Mouse (Mus musculus) liver, postnatal 0 days (tissue): Measurements from ENCODE around the gene 2210011C24Rik. TPM values are rescaled to one million over a fixed set of nuclear protein-coding genes. Genes with fewer than 3 reads are reported as not detected.

Source experiments
- ATAC-seq: fragments of 200-750 bp; cut with Nextera tagmentation; 2 replicates; pipeline ENCODE4 v1.8.0; 2017; ENCODE audit warnings: mild to moderate bottlenecking, moderate library complexity
- DNase-seq: peaks from one replicate; pipeline ENCODE4 v3.0.0-alpha.2; 2016
- H3K27ac ChIP-seq: fragments of 300-500 bp; sonication (generic); 2 replicates; pipeline ENCODE4 v1.5.1; 2014; ENCODE audit warnings: antibody characterized with exemption, moderate library complexity, mild to moderate bottlenecking, low read depth
- H3K27me3 ChIP-seq: fragments of 300-500 bp; sonication (generic); 2 replicates; pipeline ENCODE4 v1.6.1; 2014; ENCODE audit warnings: low read length, control low read depth, mixed read lengths; ENCODE audit not compliant: insufficient read depth
- H3K36me3 ChIP-seq: fragments of 300-500 bp; sonication (generic); replicated peaks from 2 replicates; pipeline ENCODE4 v1.6.1; 2014; ENCODE audit warnings: mild to moderate bottlenecking, control low read depth, low read length, moderate library complexity, mixed read lengths; ENCODE audit not compliant: insufficient read depth
- H3K4me1 ChIP-seq: fragments of 300-500 bp; sonication (generic); 2 replicates; pipeline ENCODE4 v1.6.1; 2014; ENCODE audit warnings: antibody characterized with exemption, mild to moderate bottlenecking, control low read depth; ENCODE audit not compliant: insufficient read depth
- H3K4me2 ChIP-seq: fragments of 300-500 bp; sonication (generic); 2 replicates; pipeline ENCODE4 v1.6.1; 2014; ENCODE audit warnings: low read depth, mild to moderate bottlenecking, low read length, moderate library complexity, mixed read lengths
- H3K4me3 ChIP-seq: fragments of 300-500 bp; sonication (generic); 2 replicates; pipeline ENCODE4 v1.5.1; 2014; ENCODE audit warnings: low read depth, low read length
- H3K9ac ChIP-seq: fragments of 300-500 bp; sonication (generic); replicated peaks from 2 replicates; pipeline ENCODE4 v1.6.1; 2014; ENCODE audit warnings: mild to moderate bottlenecking, moderate library complexity
- H3K9me3 ChIP-seq: fragments of 300-500 bp; sonication (generic); 2 replicates; pipeline ENCODE4 v1.6.1; 2016; ENCODE audit warnings: mild to moderate bottlenecking, control low read depth, low read length, mixed read lengths
- CTCF ChIP-seq: sonication (generic); IDR thresholded peaks from 2 replicates; pipeline ENCODE4 v1.5.1; 2016; ENCODE audit warnings: antibody characterized with exemption, low read depth
- EP300 ChIP-seq: IDR thresholded peaks from 2 replicates; pipeline ENCODE4 v1.6.1; 2016; ENCODE audit warnings: antibody characterized with exemption, low read depth, mild to moderate bottlenecking
- WGBS: fragments of 180-500 bp; shearing (Covaris S2); extraction: QIAGEN DNeasy Blood & Tissue Kit; methylation state at CpG from one replicate; pipeline ENCODE4 v1.1.7; 2014; ENCODE audit not compliant: insufficient replicate concordance; 5-methylcytosine and 5-hydroxymethylcytosine counted together
- polyA plus RNA-seq: library from polyadenylated mRNA; unstranded; fragments of >200 nt; fragmentation: Nextera tagmentation; extraction: Ambion mirVana; gene quantifications from 2 replicates; pipeline ENCODE4 v1.2.1, GENCODE M21; 2015

2210011C24Rik gene
- polyA plus RNA-seq, 1 experiment from 2014 or later = 0.40 TPM

- Histone ChIP-seq H3K27ac (no peak overlapping the region), H3K4me2 (no peak overlapping the region), H3K9me3 (no peaks in the 10 kb centered on the region), H3K27me3 (no peaks in the 10 kb centered on the region), H3K4me3 (no peak overlapping the region), H3K4me1 (peaks cover 18% of the 10 kb centered on the region), H3K9ac (no peak overlapping the region), H3K36me3 (peaks cover 22% of the 10 kb centered on the region)
- DNase-seq (no peak), ATAC-seq (no peak)
- WGBS = 74% methylated on average over 8 of the region's 8 CpGs
- no peak for TF ChIP-seq CTCF
Measured at GRCm38 (mm10) chr8:83980845-83981244, 31.1 kb downstream of the 2210011C24Rik start.

GRCm38 (mm10) chr8:83980250-83980649 is 31.7 kb downstream of the 2210011C24Rik start:
- 73% methylated on average over 1 of the region's 1 CpGs for WGBS
- DNase-seq = no peak
- ATAC-seq = no peak
- Histone ChIP-seq H3K4me1 (peaks cover 18% of the 10 kb centered on the region), H3K4me3 (no peak overlapping the region), H3K9me3 (no peaks in the 10 kb centered on the region), H3K9ac (no peak overlapping the region), H3K36me3 (peaks cover 22% of the 10 kb centered on the region), H3K27me3 (no peaks in the 10 kb centered on the region), H3K27ac (no peak overlapping the region), H3K4me2 (no peak overlapping the region)
- no peak for TF ChIP-seq EP300
- no peak for TF ChIP-seq CTCF

- no peak for DNase-seq
- H3K4me2 ChIP-seq = no peak overlapping the region
- no peak overlapping the region for H3K4me3 ChIP-seq
- no peaks in the 10 kb centered on the region for H3K9me3 ChIP-seq
- no peaks in the 10 kb centered on the region for H3K27me3 ChIP-seq
- no peak overlapping the region for H3K9ac ChIP-seq
- no peak for ATAC-seq
- 82% methylated on average over 9 of the region's 9 CpGs for WGBS
- H3K4me1 ChIP-seq = peaks cover 29% of the 10 kb centered on the region
- peak overlapping the region; percentile 55 for H3K27ac ChIP-seq
- TF ChIP-seq CTCF = no peak
- H3K36me3 ChIP-seq = peaks cover 12% of the 10 kb centered on the region
Measured at GRCm38 (mm10) chr8:83978200-83978599, 33.8 kb downstream of the 2210011C24Rik start.

- ATAC-seq (no peak), DNase-seq (no peak)
- no peak overlapping the region for H3K4me3 ChIP-seq
- H3K27ac ChIP-seq = peak overlapping the region; percentile 55
- peak overlapping the region; percentile 23 for H3K4me2 ChIP-seq
- no peak overlapping the region for H3K9ac ChIP-seq
- H3K9me3 ChIP-seq = no peaks in the 10 kb centered on the region
- H3K36me3 ChIP-seq = peaks cover 12% of the 10 kb centered on the region
- TF ChIP-seq CTCF (no peak), EP300 (no peak)
- H3K4me1 ChIP-seq = peaks cover 29% of the 10 kb centered on the region
- H3K27me3 ChIP-seq = no peaks in the 10 kb centered on the region
- 45% methylated on average over 6 of the region's 6 CpGs for WGBS
Measured at GRCm38 (mm10) chr8:83977646-83978045, 34.3 kb downstream of the 2210011C24Rik start.

GRCm38 (mm10) chr8:83976779-83977350 is 35.1 kb downstream of the 2210011C24Rik start:
- Histone ChIP-seq H3K4me3 (no peak overlapping the region), H3K4me2 (peak overlapping the region; percentile 22; the same call in 1 of the 2 replicates), H3K27ac (no peak overlapping the region), H3K9me3 (no peaks in the 10 kb centered on the region), H3K4me1 (peaks cover 32% of the 10 kb centered on the region), H3K9ac (no peak overlapping the region), H3K36me3 (peaks cover 8% of the 10 kb centered on the region), H3K27me3 (no peaks in the 10 kb centered on the region)
- ATAC-seq = no peak
- 80% methylated on average over 5 of the region's 5 CpGs for WGBS
- TF ChIP-seq CTCF (peak; percentile 50), EP300 (no peak)
- DNase-seq = peak; percentile 26

GRCm38 (mm10) chr8:83976101-83976630 is 35.8 kb downstream of the 2210011C24Rik start:
- peak; percentile 38 for DNase-seq
- Histone ChIP-seq H3K4me3 (no peak overlapping the region), H3K36me3 (peaks cover 1% of the 10 kb centered on the region), H3K27me3 (no peaks in the 10 kb centered on the region), H3K4me2 (no peak overlapping the region), H3K4me1 (peaks cover 38% of the 10 kb centered on the region), H3K9ac (no peak overlapping the region), H3K9me3 (no peaks in the 10 kb centered on the region), H3K27ac (no peak overlapping the region)
- TF ChIP-seq CTCF (peak; percentile 66), EP300 (no peak)
- WGBS = 74% methylated on average over 4 of the region's 4 CpGs
- no peak for ATAC-seq
